Mouse (Mus musculus): ENCODE measurements around the gene Lrp10.

The Lrp10 gene

GRCm38 (mm10) chr14:54471467-54471866 is 7.5 kb downstream of the Lrp10 start:
- no peak for ATAC-seq (ENCODE audit: insufficient number of reproducible peaks, low FRiP score, low TSS enrichment)

- ATAC-seq (ENCODE audit: insufficient number of reproducible peaks, low FRiP score, low TSS enrichment): no peak
These were observed 8.7 kb downstream of the Lrp10 start for GRCm38 (mm10) chr14:54472671-54473070.

DNA sequence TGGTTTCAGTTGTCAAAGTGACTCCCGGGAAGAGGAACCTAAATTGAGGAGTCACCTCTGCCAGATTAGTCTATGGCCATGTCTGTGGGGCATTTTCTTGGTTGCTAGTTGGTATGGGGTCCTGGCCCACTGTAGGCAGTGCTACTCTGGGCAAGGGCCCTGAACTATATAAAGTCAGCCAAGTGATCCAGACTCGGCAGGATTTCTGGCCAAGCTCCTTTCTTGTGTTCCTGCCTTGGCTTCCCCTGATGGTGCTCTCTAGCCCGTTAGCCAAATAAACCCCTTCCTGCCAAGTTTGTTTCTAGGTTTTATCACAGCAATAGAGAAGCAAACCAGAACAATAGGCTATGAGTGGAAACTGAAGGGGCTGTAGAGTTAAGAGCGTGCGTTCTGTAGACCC is 10.8 kb downstream of the Lrp10 start:
- no peak for ATAC-seq (ENCODE audit: insufficient number of reproducible peaks, low FRiP score, low TSS enrichment)

DNA sequence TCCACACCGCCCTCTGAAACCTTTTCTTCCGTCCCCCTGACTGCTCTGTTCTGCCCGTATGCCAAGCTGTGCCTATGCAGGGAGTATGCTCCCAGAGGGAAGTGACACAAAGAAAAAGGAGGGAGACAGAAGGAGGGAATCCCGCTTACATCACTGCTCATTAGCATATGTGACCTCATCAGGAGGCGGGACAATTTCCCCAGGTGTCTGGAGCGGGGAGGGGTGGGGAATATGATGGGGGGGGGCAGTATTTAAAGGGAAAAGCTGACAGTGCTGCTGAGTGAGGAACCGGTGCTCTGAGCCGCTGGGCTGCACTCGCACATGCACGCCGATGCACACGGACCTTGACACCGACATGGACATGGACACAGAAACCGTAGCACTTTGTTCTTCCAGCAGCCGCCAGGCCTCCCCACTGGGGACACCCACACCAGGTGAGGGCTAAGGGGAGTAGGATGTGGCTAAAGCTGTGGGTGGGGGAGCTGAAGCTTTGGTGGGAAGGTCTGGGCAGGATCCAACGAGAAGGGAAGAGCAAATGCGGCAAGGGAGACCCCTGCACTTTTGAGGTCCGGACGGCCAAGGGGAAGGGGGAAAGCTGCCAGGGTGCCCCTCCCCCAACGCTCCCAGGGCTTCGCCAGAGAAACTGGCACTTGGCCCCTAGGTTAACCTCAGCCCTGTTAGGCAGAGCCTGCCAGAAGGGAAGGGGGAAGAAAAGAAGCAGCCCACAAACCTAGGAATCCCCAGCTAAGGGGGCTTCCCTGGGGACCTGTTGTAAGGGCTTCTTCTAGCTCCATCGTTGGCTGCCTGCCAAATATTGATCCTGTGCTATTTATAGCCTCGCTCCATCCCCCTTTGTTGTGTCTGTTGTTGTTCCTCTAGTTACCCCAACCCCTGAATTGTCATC is 12.3 kb downstream of the Lrp10 start, which contains the start of gene Rem2:
Gene Rem2, plus strand, starts transcription at position 160 of the 904 bp plus-strand sequence.
- peak; percentile 86 for ATAC-seq (ENCODE audit: insufficient number of reproducible peaks, low FRiP score, low TSS enrichment)

- no peak for ATAC-seq (ENCODE audit: insufficient number of reproducible peaks, low FRiP score, low TSS enrichment)
These were observed 13.4 kb downstream of the Lrp10 start for GRCm38 (mm10) chr14:54477172-54477909.

- ATAC-seq (ENCODE audit: insufficient number of reproducible peaks, low FRiP score, low TSS enrichment): no peak
These were observed 15.5 kb downstream of the Lrp10 start for GRCm38 (mm10) chr14:54479451-54479920.

- ATAC-seq (ENCODE audit: insufficient number of reproducible peaks, low FRiP score, low TSS enrichment): no peak
These were observed 16.7 kb downstream of the Lrp10 start for GRCm38 (mm10) chr14:54480673-54481072.

GRCm38 (mm10) chr14:54481402-54481801 is 17.5 kb downstream of the Lrp10 start:
- ATAC-seq (ENCODE audit: insufficient number of reproducible peaks, low FRiP score, low TSS enrichment): no peak

DNA sequence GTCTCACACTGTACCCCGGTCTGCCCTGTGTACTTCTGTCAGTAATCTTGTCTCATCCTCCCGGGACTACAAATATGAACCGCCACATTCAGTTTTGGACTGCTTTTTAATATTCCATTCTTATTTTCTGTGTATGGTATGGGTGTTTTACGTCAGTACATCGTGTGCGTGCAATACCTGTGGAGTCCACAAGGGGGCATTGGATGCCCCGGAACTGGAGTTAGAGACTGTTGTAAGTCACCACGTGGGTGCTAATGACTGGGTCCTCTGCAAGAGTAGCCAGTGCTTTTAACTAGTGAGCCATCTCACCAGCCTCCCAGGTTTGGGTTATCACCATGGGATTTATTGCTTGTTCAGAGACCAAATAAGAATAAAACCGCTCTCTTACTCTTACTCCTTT is 18.6 kb downstream of the Lrp10 start:
- no peak for ATAC-seq (ENCODE audit: insufficient number of reproducible peaks, low FRiP score, low TSS enrichment)

DNA sequence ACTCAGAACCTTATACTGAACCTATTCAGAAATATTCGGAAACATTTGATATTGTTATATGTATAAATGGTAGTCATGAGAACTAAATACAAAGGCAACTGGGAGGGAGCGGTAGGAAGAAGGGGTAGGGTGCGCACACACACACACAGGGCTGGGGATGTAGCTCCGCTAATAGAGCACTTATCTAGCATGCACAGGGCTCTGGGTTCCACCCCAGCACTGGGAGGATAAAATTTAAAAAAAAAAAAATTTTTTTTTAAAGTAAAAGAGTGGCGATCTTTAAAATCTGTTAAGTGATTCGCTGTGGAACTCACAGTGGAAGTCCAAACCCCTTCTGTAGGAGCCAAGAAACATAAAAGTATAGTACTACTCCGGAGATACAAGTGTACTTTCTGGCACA is 22.0 kb downstream of the Lrp10 start:
- ATAC-seq (ENCODE audit: insufficient number of reproducible peaks, low FRiP score, low TSS enrichment): no peak

DNA sequence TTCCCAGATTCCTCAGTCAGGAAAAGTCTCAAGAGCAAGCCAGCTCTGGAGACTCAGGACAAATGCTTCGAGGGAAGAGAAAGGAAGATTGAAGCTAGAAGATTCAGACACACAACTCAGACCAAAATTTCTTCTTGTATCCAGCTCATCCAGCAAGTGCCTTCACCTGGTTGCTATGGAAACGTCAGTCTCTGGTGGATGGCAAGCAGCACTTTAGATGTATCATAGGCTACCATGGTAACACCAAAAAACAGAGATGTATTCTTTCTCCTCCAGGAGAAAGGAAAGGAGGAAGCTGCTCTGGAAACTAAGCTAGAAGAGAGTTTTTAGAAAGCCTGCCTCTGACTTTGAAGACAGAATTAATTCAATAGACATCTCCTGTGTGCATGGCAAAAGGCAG is 23.8 kb downstream of the Lrp10 start:
- no peak for ATAC-seq (ENCODE audit: insufficient number of reproducible peaks, low FRiP score, low TSS enrichment)

- ATAC-seq (ENCODE audit: insufficient number of reproducible peaks, low FRiP score, low TSS enrichment): no peak
These were observed 24.4 kb downstream of the Lrp10 start for GRCm38 (mm10) chr14:54488350-54488749.

GRCm38 (mm10) chr14:54492345-54493131 is 28.6 kb downstream of the Lrp10 start:
- no peak for ATAC-seq (ENCODE audit: insufficient number of reproducible peaks, low FRiP score, low TSS enrichment)

GRCm38 (mm10) chr14:54493236-54493635 is 29.3 kb downstream of the Lrp10 start:
- ATAC-seq (ENCODE audit: insufficient number of reproducible peaks, low FRiP score, low TSS enrichment): no peak

- peak; percentile 88; the same call in 1 of the 2 replicates for ATAC-seq (ENCODE audit: insufficient number of reproducible peaks, low FRiP score, low TSS enrichment)
These were observed 30.3 kb downstream of the Lrp10 start for GRCm38 (mm10) chr14:54494234-54494633.

DNA sequence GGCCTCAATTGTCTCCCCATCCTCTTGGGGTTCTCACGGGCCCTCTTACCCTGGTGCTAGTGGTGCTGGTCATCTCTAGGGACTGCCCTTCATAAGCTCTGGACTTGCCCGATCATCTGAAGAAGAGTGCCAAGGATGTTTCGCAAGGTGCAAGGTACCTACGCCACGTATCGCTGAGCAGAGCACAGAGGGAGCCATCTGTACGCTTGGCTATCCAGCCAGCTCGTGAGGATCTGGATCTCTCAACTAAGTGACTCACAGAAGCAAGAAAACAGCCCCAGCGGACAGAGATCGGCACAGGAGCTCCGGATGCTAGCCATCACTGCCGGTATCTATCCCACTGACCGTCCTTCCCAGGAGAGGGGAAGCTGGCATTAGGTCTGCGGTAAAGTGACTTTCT is 32.8 kb downstream of the Lrp10 start:
- ATAC-seq (ENCODE audit: insufficient number of reproducible peaks, low FRiP score, low TSS enrichment): no peak

DNA sequence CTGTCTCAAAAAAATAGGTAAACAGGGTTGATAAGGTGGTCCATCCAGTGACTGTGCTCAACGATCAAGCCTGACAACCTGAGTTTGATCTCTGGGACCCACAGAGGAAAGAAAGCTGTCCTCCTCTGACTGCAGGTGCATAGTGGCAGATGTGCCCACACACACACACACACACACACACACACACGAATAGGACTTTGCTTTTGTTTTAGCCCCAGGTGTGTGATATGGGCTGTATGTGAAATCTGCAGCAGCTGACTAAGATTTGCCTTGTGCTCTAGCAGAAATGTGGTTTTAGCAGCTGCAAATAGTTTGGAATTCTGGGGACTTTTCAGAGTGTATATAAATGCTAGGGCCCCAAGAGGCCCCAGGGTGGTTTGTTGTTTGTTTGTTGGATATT is 35.4 kb downstream of the Lrp10 start:
- ATAC-seq (ENCODE audit: insufficient number of reproducible peaks, low FRiP score, low TSS enrichment): no peak

GRCm38 (mm10) chr14:54501365-54501764 is 37.4 kb downstream of the Lrp10 start:
- ATAC-seq (ENCODE audit: insufficient number of reproducible peaks, low FRiP score, low TSS enrichment): no peak

DNA sequence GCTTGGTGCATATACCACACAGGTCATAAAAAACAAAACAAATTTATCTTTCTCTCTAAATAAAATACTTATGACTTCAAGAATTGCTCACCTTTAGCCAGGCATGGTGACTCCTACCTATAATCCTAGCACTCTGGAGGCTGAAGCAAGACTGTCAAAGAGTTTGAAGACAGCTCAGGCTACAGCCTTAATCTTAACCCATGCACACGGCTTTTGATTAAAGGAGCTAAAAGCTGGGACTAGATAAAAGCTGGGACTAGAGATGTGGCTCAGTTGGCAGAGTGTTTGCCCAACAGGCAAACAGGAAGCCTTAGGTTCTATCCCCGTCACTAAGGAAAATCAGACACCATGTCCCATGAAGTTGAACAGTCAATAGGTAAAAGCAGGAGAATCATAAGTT is 39.2 kb downstream of the Lrp10 start:
- no peak for ATAC-seq (ENCODE audit: insufficient number of reproducible peaks, low FRiP score, low TSS enrichment)

- no peak for ATAC-seq (ENCODE audit: insufficient number of reproducible peaks, low FRiP score, low TSS enrichment)
These were observed 45.8 kb downstream of the Lrp10 start for GRCm38 (mm10) chr14:54509774-54510173.

Data from cerebellum, adult (tissue).